Mouse (Mus musculus) neural tube, embryonic 13.5 days (tissue): Measurements from ENCODE around the gene Bod1. TPM values are rescaled to one million over a fixed set of nuclear protein-coding genes. Genes with fewer than 3 reads are reported as not detected.

ENCODE experiments used
- ATAC-seq: fragments of 200-750 bp; cut with Nextera tagmentation; 2 replicates; pipeline ENCODE4 v1.8.0; 2017; ENCODE audit warnings: low read depth, mild to moderate bottlenecking, moderate TSS enrichment, moderate library complexity
- H3K27ac ChIP-seq: fragments of 300-500 bp; sonication (generic); replicated peaks from 2 replicates; pipeline ENCODE4 v1.5.1; 2015; ENCODE audit warnings: moderate library complexity, mild to moderate bottlenecking, inconsistent platforms
- H3K27me3 ChIP-seq: fragments of 300-500 bp; sonication (generic); 2 replicates; pipeline ENCODE4 v1.6.1; 2015; ENCODE audit warnings: mild to moderate bottlenecking, inconsistent platforms
- H3K36me3 ChIP-seq: fragments of 300-500 bp; sonication (generic); 2 replicates; pipeline ENCODE4 v1.6.1; 2015; ENCODE audit warnings: mild to moderate bottlenecking, inconsistent platforms
- H3K4me1 ChIP-seq: fragments of 300-500 bp; sonication (generic); replicated peaks from 2 replicates; pipeline ENCODE4 v1.6.1; 2015; ENCODE audit warnings: inconsistent platforms
- H3K4me2 ChIP-seq: fragments of 300-500 bp; sonication (generic); 2 replicates; pipeline ENCODE4 v1.6.1; 2015; ENCODE audit warnings: inconsistent platforms, mild to moderate bottlenecking, moderate library complexity
- H3K4me3 ChIP-seq: fragments of 300-500 bp; sonication (generic); 2 replicates; pipeline ENCODE4 v1.5.1; 2015; ENCODE audit warnings: mild to moderate bottlenecking, inconsistent platforms
- H3K9ac ChIP-seq: fragments of 300-500 bp; sonication (generic); 2 replicates; pipeline ENCODE4 v1.6.1; 2015; ENCODE audit warnings: moderate library complexity, mild to moderate bottlenecking, inconsistent platforms
- H3K9me3 ChIP-seq: fragments of 300-500 bp; sonication (generic); 2 replicates; pipeline ENCODE4 v1.6.1; 2016; ENCODE audit warnings: inconsistent platforms
- WGBS: fragments of 180-500 bp; shearing (Covaris S2); methylation state at CpG from one replicate; pipeline ENCODE4 v1.1.7; 2015; 5-methylcytosine and 5-hydroxymethylcytosine counted together
- polyA plus RNA-seq: library from polyadenylated mRNA; unstranded; fragments of >200 nt; fragmentation: Nextera tagmentation; extraction: Ambion mirVana; gene quantifications from 2 replicates; pipeline ENCODE4 v1.2.1, GENCODE M21; 2015

The Bod1 gene
- polyA plus RNA-seq, 1 experiment from 2014 or later = 146 TPM

DNA sequence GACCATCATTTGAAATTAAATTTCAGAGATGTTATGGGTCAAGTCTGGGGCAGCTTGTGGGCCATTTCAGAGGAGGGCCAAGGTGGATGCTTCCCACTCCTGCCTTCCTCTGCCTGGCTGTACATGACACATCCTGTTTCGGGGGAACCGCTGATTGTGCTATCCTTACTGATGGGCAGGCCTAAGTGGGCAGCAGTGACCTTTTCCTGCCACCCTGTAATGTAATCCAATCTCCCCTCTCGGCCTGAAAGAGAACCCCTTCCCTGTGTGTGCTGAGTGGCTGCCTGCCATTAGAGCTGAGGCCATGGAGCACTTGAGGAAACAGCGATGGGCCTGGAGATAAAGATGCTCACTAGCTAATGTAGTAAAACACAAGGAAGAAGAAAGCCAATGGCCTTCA is 17.3 kb upstream of the Bod1 start:
- Histone ChIP-seq H3K27ac (no peak overlapping the region), H3K9me3 (no peaks in the 10 kb centered on the region), H3K4me2 (no peak overlapping the region), H3K4me3 (no peak overlapping the region), H3K36me3 (no peaks in the 10 kb centered on the region), H3K27me3 (no peaks in the 10 kb centered on the region), H3K4me1 (0 out of 2 replicates have a peak, but pooled peaks cover 6% of the 10 kb centered on the region), H3K9ac (no peak overlapping the region)
- ATAC-seq = no peak
- 83% methylated on average over 4 of the region's 4 CpGs for WGBS

DNA sequence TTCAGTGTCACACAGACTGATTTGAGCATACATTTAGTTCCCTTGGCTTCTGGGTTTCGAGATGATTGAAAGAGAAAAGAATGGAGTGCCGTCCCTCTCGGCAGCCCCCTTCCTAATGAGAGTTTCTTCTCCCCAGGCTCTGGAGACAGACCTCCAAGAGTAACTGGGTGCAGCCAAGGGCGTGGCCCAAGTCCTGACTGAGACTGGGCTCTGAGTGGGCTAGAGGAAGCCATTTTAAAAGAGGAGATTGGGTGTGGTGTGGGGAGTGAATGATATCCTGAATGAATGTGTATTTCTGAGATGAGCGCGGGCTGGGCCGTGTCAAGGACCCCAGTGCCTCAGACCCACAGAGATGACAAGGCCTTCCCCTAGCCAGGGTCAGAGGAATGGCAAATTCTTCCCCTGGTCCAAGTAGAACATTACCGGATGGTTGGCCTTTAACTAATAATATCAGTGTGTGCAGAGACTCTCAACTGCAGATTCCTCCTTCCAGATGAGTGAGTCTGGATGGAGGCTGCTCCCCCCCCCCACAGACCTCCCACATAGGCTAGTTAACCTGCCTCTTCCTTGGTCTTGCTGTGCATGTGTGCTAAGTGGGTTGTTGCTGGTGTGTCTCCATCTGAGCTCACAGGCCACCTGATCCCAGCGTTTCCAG is 13.4 kb upstream of the Bod1 start:
- ATAC-seq = no peak
- Histone ChIP-seq H3K9ac (no peak overlapping the region), H3K4me2 (no peak overlapping the region), H3K4me3 (no peak overlapping the region), H3K27ac (no peak overlapping the region), H3K36me3 (no peaks in the 10 kb centered on the region), H3K9me3 (no peaks in the 10 kb centered on the region), H3K4me1 (0 out of 2 replicates have a peak, but pooled peaks cover 6% of the 10 kb centered on the region), H3K27me3 (no peaks in the 10 kb centered on the region)
- 76% methylated on average over 9 of the region's 9 CpGs for WGBS

DNA sequence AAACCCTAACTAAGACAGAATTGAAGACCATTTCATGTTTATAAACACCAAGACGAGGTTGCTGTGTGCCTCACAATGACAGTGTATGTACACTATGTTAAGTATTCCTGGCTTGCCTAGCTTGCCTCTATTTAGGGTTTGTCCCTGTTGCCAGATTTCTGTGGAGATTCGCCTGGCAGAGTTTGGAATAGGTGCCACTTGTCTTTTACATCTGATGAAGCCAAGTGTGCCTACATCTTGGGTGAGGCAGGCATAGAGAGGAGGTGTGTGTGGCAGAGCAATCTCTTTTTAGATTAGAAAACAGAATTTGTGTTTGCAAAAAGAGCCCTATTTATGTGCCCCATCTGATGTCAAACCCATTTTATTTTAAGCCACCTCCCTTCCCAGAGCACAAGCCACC is 12.4 kb upstream of the Bod1 start:
- 87% methylated on average over 2 of the region's 2 CpGs for WGBS
- no peaks in the 10 kb centered on the region for H3K36me3 ChIP-seq
- 0 out of 2 replicates have a peak, but pooled peaks cover 2% of the 10 kb centered on the region for H3K4me1 ChIP-seq
- no peaks in the 10 kb centered on the region for H3K9me3 ChIP-seq
- no peak for ATAC-seq
- no peaks in the 10 kb centered on the region for H3K27me3 ChIP-seq
- no peak overlapping the region for H3K4me3 ChIP-seq
- H3K9ac ChIP-seq = no peak overlapping the region
- H3K4me2 ChIP-seq = no peak overlapping the region
- no peak overlapping the region for H3K27ac ChIP-seq

DNA sequence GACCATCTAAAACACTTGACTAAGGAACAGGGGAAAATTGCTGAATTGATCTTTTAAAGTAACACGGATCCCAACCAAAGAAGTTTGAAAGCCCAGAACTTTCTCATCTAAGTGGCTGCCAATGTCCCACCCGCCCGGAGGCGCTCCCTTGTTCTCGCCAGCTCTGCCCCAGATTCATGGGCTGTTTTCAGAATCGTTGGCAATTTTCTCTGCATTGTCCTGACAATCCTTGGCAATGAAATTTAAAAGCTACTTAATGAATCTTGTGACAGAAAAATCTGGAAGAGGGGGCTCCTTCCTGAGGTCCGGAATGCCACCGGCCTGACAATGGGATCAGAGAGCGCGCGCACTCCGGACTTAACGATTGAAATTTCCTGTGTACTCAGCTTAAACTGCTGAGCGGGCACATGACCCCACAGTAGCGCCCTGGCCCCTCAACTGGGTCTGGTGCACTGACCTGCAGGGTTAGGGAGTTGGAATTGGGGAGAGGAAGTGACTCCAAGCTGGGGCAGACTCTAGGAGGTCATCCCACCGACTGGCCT is 8.2 kb upstream of the Bod1 start:
- H3K9me3 ChIP-seq = no peaks in the 10 kb centered on the region
- H3K27me3 ChIP-seq = no peaks in the 10 kb centered on the region
- no peak overlapping the region for H3K9ac ChIP-seq
- no peak overlapping the region for H3K4me3 ChIP-seq
- H3K4me2 ChIP-seq = no peak overlapping the region
- no peak for ATAC-seq
- H3K4me1 ChIP-seq = no peaks in the 10 kb centered on the region
- H3K36me3 ChIP-seq = no peaks in the 10 kb centered on the region
- 80% methylated on average over 16 of the region's 16 CpGs for WGBS
- H3K27ac ChIP-seq = no peak overlapping the region

DNA sequence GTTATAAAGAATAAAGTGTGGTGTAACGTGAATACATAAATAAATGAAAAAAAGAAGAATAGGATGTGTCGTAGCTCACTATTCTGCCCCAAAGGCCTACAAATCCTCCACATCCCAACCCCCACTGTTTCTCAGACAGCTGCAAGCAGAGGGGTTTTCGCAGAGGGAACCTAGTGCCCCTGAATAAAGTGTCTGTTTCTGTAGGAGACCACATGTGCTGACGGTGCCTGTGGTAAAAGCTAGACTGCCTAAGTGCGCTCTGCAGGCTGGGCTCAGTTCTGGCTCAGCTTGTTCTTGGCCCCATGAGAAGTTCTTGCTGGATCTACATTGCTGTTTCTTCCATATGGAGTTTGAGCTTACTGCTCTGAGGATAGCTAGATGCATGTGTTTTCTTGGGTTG is 5.6 kb upstream of the Bod1 start:
- no peaks in the 10 kb centered on the region for H3K27me3 ChIP-seq
- H3K27ac ChIP-seq = no peak overlapping the region
- no peak for ATAC-seq
- no peak overlapping the region for H3K4me3 ChIP-seq
- no peaks in the 10 kb centered on the region for H3K36me3 ChIP-seq
- no peak overlapping the region for H3K4me2 ChIP-seq
- H3K4me1 ChIP-seq = peaks cover 7% of the 10 kb centered on the region
- H3K9ac ChIP-seq = no peak overlapping the region
- H3K9me3 ChIP-seq = no peaks in the 10 kb centered on the region
- WGBS = 85% methylated on average over 5 of the region's 5 CpGs

DNA sequence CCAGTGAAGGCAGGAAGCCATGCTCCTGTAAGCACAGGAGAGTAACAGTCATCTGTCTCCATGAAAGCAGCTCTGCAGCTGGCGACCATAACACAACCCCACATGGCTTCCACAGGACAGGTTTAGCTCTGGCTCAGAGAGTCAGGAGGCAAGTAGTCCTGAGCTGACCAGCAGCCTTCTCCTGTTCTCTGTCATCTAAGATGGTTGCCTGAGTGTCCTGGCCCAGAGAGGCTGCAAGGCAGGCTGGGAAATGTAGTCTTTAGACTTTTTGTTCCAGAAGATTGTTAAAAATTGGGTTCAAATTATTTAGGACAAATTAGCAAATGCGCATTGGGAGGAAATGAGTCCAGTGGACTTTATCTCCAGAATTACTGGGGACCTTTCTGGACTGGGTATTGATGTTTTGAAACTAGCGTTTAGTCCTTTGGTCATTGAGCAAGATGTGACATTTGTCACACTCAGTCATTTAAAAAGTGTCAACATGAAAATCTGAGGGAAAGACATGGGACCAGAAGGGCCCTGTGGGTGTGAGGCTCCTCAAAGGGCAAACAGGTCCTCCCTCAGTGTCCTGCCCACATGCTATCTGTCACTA is 5.1 kb upstream of the Bod1 start:
- no peak for ATAC-seq
- no peak overlapping the region for H3K4me2 ChIP-seq
- peaks cover 9% of the 10 kb centered on the region for H3K4me1 ChIP-seq
- H3K36me3 ChIP-seq = no peaks in the 10 kb centered on the region
- H3K27ac ChIP-seq = no peak overlapping the region
- H3K9me3 ChIP-seq = no peaks in the 10 kb centered on the region
- H3K4me3 ChIP-seq = no peak overlapping the region
- 85% methylated on average over 3 of the region's 3 CpGs for WGBS
- no peaks in the 10 kb centered on the region for H3K27me3 ChIP-seq
- H3K9ac ChIP-seq = no peak overlapping the region

DNA sequence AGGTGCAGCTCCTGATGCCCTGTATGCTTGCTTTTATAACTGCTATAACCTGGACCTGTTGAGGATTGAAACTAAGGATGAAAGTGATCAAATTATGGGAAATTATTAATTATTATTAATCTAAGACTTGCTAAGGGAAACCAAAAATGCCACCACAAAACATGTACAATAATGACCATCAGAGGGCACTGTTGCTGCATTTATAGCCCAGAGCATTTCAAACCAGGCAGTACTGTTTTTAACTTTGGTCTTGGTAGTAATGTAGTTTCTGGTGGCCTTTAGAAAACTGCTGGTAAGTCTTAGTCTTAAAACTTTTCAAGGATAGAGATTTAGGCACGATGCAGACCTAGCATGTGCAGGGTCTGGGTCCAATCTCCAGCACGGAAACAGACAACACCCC is 3.7 kb upstream of the Bod1 start:
- 45% methylated on average over 2 of the region's 2 CpGs for WGBS
- H3K4me1 ChIP-seq = peaks cover 14% of the 10 kb centered on the region
- H3K4me3 ChIP-seq = no peak overlapping the region
- no peak overlapping the region for H3K9ac ChIP-seq
- H3K36me3 ChIP-seq = no peaks in the 10 kb centered on the region
- no peak for ATAC-seq
- H3K27ac ChIP-seq = no peak overlapping the region
- H3K9me3 ChIP-seq = no peaks in the 10 kb centered on the region
- no peak overlapping the region for H3K4me2 ChIP-seq
- no peaks in the 10 kb centered on the region for H3K27me3 ChIP-seq

DNA sequence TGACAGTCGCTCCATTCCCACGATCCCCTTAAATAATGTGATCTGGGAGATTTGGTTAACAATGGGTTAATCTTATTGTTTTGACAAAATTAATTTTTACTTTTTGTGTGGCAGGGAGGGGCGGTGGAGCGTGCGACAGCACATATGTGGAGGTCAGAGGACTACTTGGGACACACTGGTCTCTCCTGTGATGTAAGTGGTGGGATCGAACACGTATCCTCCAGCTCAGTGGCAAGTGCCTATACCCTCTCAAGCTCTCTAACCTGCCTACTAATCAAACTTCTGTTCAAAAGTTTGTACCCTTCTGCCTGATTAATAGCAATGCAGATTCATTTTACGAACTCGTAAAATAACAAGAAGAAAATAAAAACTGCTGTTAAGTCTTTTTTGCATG is 482 bp upstream of the Bod1 start:
- H3K27me3 ChIP-seq = no peaks in the 10 kb centered on the region
- peak; percentile 62 for ATAC-seq
- peak overlapping the region; percentile 77 for H3K9ac ChIP-seq
- H3K36me3 ChIP-seq = peaks cover 26% of the 10 kb centered on the region
- peak overlapping the region; percentile 78 for H3K4me3 ChIP-seq
- no peak overlapping the region for H3K27ac ChIP-seq
- H3K4me2 ChIP-seq = peak overlapping the region; percentile 70
- H3K9me3 ChIP-seq = no peaks in the 10 kb centered on the region
- WGBS = 13% methylated on average over 9 of the region's 9 CpGs
- peaks cover 22% of the 10 kb centered on the region for H3K4me1 ChIP-seq

DNA sequence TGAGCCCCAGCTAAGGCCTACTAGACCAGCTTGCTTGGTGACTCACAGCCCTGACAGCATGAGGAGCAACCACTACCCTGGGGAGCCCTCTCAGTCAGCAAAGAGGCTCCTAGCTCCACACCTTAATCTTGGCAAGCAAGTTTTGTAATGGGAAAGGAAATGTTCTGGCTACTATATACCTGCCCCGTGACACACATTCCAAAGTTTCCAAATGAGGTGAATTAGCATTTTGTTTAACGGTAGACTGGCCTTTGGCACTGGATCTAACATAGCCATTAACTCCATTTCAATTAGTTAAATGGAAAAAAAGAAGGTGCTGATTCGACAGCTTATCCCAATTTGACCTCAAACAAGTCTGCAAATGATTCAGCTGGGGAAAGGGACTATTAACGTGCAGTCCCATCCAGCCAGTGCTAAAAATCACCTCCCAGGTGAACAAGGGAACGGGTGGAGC is 1.2 kb downstream of the Bod1 start:
- 72% methylated on average over 5 of the region's 5 CpGs for WGBS
- Histone ChIP-seq H3K9me3 (no peaks in the 10 kb centered on the region), H3K4me1 (peaks cover 22% of the 10 kb centered on the region), H3K27ac (no peak overlapping the region), H3K4me3 (peak overlapping the region; percentile 78), H3K9ac (peak overlapping the region; percentile 94), H3K27me3 (no peaks in the 10 kb centered on the region), H3K4me2 (peak overlapping the region; percentile 62), H3K36me3 (peaks cover 43% of the 10 kb centered on the region)
- ATAC-seq = no peak

DNA sequence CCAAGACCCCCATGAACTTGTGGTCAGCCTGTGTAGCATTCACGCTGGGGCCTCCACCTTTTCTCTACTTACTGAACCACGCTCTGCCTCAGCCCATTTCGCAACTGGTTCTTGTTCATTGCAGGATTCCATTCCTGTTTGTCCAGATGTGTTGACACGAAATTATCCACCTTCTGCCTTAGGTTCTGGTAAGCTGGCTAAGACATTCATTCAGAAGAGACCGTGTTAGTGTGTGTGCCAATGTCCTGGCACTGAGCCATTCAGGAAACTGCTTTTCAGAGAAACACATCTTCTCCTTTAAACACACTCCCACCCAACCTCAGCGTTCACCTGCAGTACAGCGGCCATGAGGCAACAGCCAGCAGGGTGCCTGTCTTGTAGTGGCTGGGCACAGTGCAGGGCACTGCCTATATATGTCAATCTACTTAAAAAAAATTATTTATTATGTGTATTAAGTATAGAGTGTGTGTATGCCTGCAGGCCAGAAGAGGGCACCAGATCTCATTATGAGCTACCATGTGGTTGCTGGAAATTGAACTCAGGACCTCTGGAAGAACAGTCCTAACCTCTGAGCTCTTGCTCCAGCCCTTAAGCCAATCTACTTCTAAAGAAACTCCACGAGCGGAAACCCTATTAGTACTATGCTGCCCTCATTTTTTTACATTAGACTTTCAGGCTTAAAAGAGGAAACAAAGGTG is 2.4 kb downstream of the Bod1 start:
- Histone ChIP-seq H3K9ac (no peak overlapping the region), H3K36me3 (peaks cover 55% of the 10 kb centered on the region), H3K4me1 (peaks cover 22% of the 10 kb centered on the region), H3K4me2 (no peak overlapping the region), H3K27me3 (no peaks in the 10 kb centered on the region), H3K27ac (no peak overlapping the region), H3K9me3 (no peaks in the 10 kb centered on the region), H3K4me3 (no peak overlapping the region)
- ATAC-seq = no peak
- 94% methylated on average over 9 of the region's 9 CpGs for WGBS

DNA sequence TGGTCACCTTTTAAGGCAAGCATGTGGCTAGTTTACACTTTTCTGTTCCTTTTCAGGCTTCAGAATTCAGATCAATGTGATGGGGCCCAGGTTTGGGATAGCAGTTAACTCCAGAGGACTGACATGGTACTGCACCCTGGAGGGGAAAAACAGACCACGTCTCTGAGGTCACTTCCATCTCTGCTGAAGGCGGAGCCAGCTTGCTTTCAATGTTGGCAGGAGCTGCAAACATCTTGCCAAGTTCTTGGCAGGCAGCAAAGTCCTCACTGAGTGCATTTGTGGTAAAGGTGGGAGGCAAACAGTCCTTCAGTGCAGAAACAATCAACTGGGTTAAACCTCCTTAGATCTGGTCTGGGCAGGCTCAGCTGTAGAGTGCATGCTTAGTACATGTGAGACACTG is 7.5 kb downstream of the Bod1 start:
- WGBS = 87% methylated on average over 2 of the region's 2 CpGs
- no peak overlapping the region for H3K9ac ChIP-seq
- H3K4me1 ChIP-seq = no peaks in the 10 kb centered on the region
- H3K4me3 ChIP-seq = no peak overlapping the region
- no peak overlapping the region for H3K27ac ChIP-seq
- H3K9me3 ChIP-seq = no peaks in the 10 kb centered on the region
- no peaks in the 10 kb centered on the region for H3K27me3 ChIP-seq
- no peak for ATAC-seq
- H3K4me2 ChIP-seq = no peak overlapping the region
- peaks cover 91% of the 10 kb centered on the region for H3K36me3 ChIP-seq

DNA sequence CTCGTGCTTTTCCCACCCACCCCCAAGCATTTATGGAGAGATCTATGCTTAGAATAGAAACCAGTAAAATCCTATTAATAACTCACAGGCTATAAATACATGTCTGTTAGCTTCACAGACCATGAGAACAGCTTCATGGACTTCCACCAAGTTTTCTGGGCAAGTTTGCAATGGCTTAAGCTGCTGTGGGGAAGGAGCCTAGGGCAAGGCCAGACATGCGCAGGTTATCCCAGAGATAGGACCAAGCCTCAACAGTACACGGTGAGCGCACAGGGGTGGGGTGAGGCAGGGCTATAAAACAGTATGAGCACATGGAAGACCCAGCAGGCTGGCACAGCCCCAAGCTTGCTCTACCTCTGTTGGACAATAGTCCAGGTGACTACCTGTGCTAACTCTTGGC is 8.2 kb downstream of the Bod1 start:
- Histone ChIP-seq H3K27ac (no peak overlapping the region), H3K4me3 (no peak overlapping the region), H3K9ac (no peak overlapping the region), H3K4me1 (no peaks in the 10 kb centered on the region), H3K36me3 (peaks cover 84% of the 10 kb centered on the region), H3K9me3 (no peaks in the 10 kb centered on the region), H3K27me3 (no peaks in the 10 kb centered on the region), H3K4me2 (no peak overlapping the region)
- WGBS = 92% methylated on average over 4 of the region's 4 CpGs
- ATAC-seq = no peak
